Mouse (Mus musculus): ENCODE data around the gene Fam229b.

The Fam229b gene

GRCm38 (mm10) chr10:39121412-39121811 is 12.3 kb downstream of the Fam229b start:
- DNase-seq (ENCODE audit: low spot score in 2 of 2), result no peak

- no peak for DNase-seq (ENCODE audit: low spot score in 2 of 2)
These were observed 24.2 kb downstream of the Fam229b start for GRCm38 (mm10) chr10:39109489-39109874.

- no peak for DNase-seq (ENCODE audit: low spot score in 2 of 2)
These were observed 24.8 kb downstream of the Fam229b start for GRCm38 (mm10) chr10:39108837-39109488.

DNA sequence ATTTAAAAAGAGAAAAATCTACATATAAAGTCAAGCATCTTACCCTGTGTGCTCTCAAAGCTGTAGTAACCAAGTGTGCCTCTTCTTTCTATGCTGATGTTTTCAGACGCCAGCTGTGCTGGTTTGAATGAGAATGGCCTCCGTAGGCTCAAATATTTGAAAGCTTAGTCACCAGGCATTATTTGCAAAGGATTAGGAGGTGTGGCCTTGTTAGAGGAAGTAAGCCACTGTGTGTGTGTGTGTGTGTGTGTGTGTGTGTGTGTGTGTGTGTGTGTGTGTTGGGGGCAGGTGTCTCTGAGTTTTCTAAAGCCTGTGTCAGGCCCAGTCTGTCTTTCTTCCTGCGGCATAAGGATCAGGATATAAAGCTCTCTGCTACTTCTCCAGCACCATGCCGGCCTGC is 26.8 kb downstream of the Fam229b start:
- no peak for DNase-seq (ENCODE audit: low spot score in 2 of 2)

GRCm38 (mm10) chr10:39106413-39106812 is 27.3 kb downstream of the Fam229b start:
- no peak for DNase-seq (ENCODE audit: low spot score in 2 of 2)

DNA sequence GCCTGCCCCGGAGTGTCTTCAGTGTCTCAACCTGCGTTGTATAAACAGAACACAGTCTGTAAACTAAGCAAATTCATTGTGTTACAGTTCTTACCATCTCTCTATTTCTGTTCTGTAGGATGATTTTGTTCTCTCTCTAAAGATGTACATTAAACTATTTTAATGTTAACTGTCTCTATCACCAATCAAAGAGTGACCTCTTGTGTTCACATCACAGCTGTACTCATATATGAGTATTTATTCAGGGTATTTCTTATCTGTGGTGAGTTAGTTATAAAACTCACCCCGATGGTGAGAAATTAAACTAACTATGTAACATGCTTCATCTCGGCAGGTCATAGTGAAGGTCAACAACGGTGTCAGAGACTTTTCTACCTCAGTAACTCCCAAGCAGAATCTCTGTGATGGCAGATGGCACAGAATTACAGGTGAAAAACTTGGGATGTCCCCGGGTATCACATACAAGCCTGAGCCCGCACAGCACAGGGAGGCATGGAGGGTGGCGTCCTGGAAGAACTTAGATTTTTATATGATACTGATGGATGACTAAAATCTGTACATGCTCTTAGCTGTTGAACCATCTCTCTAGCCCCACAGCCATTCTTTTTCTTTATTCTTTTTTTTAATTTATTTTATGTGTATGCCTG is 28.8 kb downstream of the Fam229b start:
- DNase-seq (ENCODE audit: low spot score in 2 of 2), result no peak

- no peak for DNase-seq (ENCODE audit: low spot score in 2 of 2)
These were observed 35.0 kb downstream of the Fam229b start for GRCm38 (mm10) chr10:39098746-39099145.

DNA sequence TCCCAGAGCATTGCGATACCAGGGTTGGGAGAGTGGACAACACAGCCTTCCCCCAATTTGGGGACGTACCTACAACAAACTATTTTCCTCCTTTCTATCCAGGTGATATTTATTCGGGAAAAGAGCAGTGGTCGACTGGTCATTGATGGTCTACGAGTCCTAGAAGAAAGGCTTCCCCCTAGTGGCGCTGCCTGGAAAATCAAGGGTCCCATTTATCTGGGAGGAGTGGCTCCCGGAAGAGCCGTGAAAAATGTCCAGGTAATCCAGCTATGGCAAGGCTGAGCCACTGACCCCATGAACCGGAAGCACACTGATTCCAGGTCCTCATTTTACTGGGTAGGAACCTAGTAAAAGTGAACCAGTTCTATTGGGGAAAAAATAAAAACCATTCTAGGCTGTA is 36.7 kb downstream of the Fam229b start:
- peak in 1 of 2 experiments; percentile 36 for DNase-seq (ENCODE audit: low spot score in 2 of 2)

GRCm38 (mm10) chr10:39072048-39072447 is 61.7 kb downstream of the Fam229b start:
- no peak for DNase-seq (ENCODE audit: low spot score in 2 of 2)
